Mouse (Mus musculus): Measurements from ENCODE around the gene Asb17.
A peak's percentile ranks its signal among the peaks of the same experiment; 100 is the strongest.

The Asb17 gene

DNA sequence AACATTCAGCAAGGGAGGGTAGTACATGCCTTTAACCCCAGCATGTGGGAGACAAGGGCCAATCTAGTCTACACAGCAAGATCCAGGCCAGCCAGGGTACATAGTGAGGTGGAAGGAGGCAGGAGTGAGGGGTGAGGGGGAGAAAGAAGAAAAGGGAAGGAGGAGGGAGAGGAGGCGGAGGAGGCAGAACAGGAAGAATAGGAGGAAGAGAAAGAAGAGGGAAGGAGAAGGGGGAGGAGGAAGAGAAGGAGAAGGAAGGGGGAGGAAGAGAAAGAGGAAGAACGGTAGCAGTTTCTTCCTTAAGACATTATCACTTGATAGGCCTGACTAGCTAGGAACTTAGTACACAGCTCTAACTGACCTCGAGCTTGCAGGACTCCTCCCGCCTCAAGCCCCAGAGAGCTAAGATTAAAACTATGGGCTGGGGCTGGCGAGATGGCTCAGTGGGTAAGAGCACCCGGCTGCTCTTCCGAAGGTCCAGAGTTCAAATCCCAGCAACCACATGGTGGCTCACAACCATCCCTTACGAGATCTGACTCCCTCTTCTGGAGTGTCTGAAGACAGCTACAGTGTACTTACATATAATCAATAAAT lies 45.3 kb downstream of the Asb17 start:
- no peaks in the 10 kb centered on the region for H3K36me3 ChIP-seq (ENCODE audit: insufficient read depth, low read length)
- H3K4me1 ChIP-seq (replicated peaks; ENCODE audit: low read depth, low read length) = no peaks in the 10 kb centered on the region
- no peak for TF ChIP-seq CTCF (conservative IDR thresholded peaks at IDR 0.05; ENCODE audit: low read length)
- TF ChIP-seq NANOG (IDR thresholded peaks at IDR 0.05; ENCODE audit: borderline replicate concordance, low read length) = no peak
- no peak for TF ChIP-seq POU5F1 (IDR thresholded peaks at IDR 0.05; ENCODE audit: borderline replicate concordance, low read length)
- no peaks in the 10 kb centered on the region for H3K9me3 ChIP-seq (ENCODE audit: low read length)
- H3K27me3 ChIP-seq (ENCODE audit: insufficient read depth, low read length) = no peaks in the 10 kb centered on the region
- no peak overlapping the region for H3K4me3 ChIP-seq (replicated peaks; ENCODE audit: low read length)

GRCm38 (mm10) chr3:153895454-153895853 lies 51.4 kb downstream of the Asb17 start:
- no peak for TF ChIP-seq CTCF (conservative IDR thresholded peaks at IDR 0.05; ENCODE audit: low read length)
- TF ChIP-seq NANOG (IDR thresholded peaks at IDR 0.05; ENCODE audit: borderline replicate concordance, low read length) = no peak
- TF ChIP-seq POU5F1 (IDR thresholded peaks at IDR 0.05; ENCODE audit: borderline replicate concordance, low read length) = no peak
- Histone ChIP-seq H3K9me3 (ENCODE audit: low read length) (no peaks in the 10 kb centered on the region), H3K36me3 (ENCODE audit: insufficient read depth, low read length) (no peaks in the 10 kb centered on the region), H3K4me1 (replicated peaks; ENCODE audit: low read depth, low read length) (peaks cover 10% of the 10 kb centered on the region), H3K4me3 (replicated peaks; ENCODE audit: low read length) (no peak overlapping the region), H3K27me3 (ENCODE audit: insufficient read depth, low read length) (no peaks in the 10 kb centered on the region)

DNA sequence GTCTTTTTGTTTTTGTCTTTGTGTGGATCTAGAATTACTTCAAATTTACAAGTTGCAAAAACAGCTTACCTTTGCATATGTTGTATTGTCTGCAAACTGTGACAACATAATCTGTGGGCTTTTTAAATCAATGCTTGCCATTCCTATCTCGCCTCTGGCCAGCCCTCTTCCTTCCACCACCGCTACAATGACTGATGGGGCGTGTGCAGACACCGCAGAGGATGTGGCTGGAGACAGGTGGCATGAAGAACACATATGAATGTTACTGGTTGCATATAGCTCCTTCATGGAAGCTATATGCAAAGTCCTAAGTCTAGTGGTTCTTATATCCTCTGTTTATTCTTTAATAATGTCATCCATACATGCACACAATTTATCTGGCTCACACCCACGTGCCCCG lies 53.2 kb downstream of the Asb17 start:
- H3K4me3 ChIP-seq (replicated peaks; ENCODE audit: low read length) = no peak overlapping the region
- no peaks in the 10 kb centered on the region for H3K27me3 ChIP-seq (ENCODE audit: insufficient read depth, low read length)
- H3K36me3 ChIP-seq (ENCODE audit: insufficient read depth, low read length) = 0 out of 2 replicates have a peak, but pooled peaks cover 3% of the 10 kb centered on the region
- TF ChIP-seq CTCF (conservative IDR thresholded peaks at IDR 0.05; ENCODE audit: low read length) (no peak), NANOG (IDR thresholded peaks at IDR 0.05; ENCODE audit: borderline replicate concordance, low read length) (no peak), POU5F1 (IDR thresholded peaks at IDR 0.05; ENCODE audit: borderline replicate concordance, low read length) (no peak)
- H3K4me1 ChIP-seq (replicated peaks; ENCODE audit: low read depth, low read length) = peaks cover 24% of the 10 kb centered on the region
- no peaks in the 10 kb centered on the region for H3K9me3 ChIP-seq (ENCODE audit: low read length)

- Histone ChIP-seq H3K36me3 (ENCODE audit: insufficient read depth, low read length) (peaks cover 19% of the 10 kb centered on the region), H3K4me1 (replicated peaks; ENCODE audit: low read depth, low read length) (peaks cover 43% of the 10 kb centered on the region), H3K9me3 (ENCODE audit: low read length) (no peaks in the 10 kb centered on the region), H3K27me3 (ENCODE audit: insufficient read depth, low read length) (no peaks in the 10 kb centered on the region), H3K4me3 (replicated peaks; ENCODE audit: low read length) (no peak overlapping the region)
- no peak for TF ChIP-seq CTCF (conservative IDR thresholded peaks at IDR 0.05; ENCODE audit: low read length)
- TF ChIP-seq NANOG (IDR thresholded peaks at IDR 0.05; ENCODE audit: borderline replicate concordance, low read length) = no peak
Measured at GRCm38 (mm10) chr3:153901904-153902303, 57.9 kb downstream of the Asb17 start.

GRCm38 (mm10) chr3:153902595-153902994 lies 58.6 kb downstream of the Asb17 start:
- Histone ChIP-seq H3K36me3 (ENCODE audit: insufficient read depth, low read length) (peaks cover 26% of the 10 kb centered on the region), H3K27me3 (ENCODE audit: insufficient read depth, low read length) (no peaks in the 10 kb centered on the region), H3K4me1 (replicated peaks; ENCODE audit: low read depth, low read length) (peaks cover 43% of the 10 kb centered on the region), H3K9me3 (ENCODE audit: low read length) (no peaks in the 10 kb centered on the region), H3K4me3 (replicated peaks; ENCODE audit: low read length) (no peak overlapping the region)
- TF ChIP-seq CTCF (conservative IDR thresholded peaks at IDR 0.05; ENCODE audit: low read length) = no peak
- no peak for TF ChIP-seq NANOG (IDR thresholded peaks at IDR 0.05; ENCODE audit: borderline replicate concordance, low read length)
- TF ChIP-seq POU5F1 (IDR thresholded peaks at IDR 0.05; ENCODE audit: borderline replicate concordance, low read length) = no peak

DNA sequence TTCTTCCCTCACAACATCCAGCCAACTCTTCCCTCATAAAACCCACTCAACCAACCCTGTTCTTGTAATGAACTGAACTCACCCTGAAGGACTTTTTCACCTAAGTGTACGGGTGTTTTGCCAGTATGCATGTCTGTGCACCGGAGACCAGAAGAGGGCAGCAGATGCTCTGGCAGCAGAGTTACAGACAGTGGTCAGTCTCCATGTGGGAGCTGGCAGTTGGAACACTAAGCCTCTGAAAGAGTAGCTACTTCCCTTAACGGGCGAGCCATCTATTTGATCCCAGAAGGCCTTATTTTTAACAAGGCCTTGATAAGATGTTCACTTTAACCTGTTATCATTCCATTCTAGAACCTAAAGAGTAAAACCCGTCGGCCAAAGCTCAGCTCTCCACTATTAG lies 60.6 kb downstream of the Asb17 start:
- no peaks in the 10 kb centered on the region for H3K27me3 ChIP-seq (ENCODE audit: insufficient read depth, low read length)

More for the DNA sequence above, 60.6 kb downstream of the Asb17 start:
- Histone ChIP-seq H3K4me1 (replicated peaks; ENCODE audit: low read depth, low read length) (peaks cover 59% of the 10 kb centered on the region), H3K4me3 (replicated peaks; ENCODE audit: low read length) (peak overlapping the region; percentile 83), H3K36me3 (ENCODE audit: insufficient read depth, low read length) (peaks cover 46% of the 10 kb centered on the region), H3K9me3 (ENCODE audit: low read length) (no peaks in the 10 kb centered on the region)
- no peak for TF ChIP-seq NANOG (IDR thresholded peaks at IDR 0.05; ENCODE audit: borderline replicate concordance, low read length)
- TF ChIP-seq POU5F1 (IDR thresholded peaks at IDR 0.05; ENCODE audit: borderline replicate concordance, low read length) = no peak
- peak; percentile 51 for TF ChIP-seq CTCF (conservative IDR thresholded peaks at IDR 0.05; ENCODE audit: low read length)

Measured in E14TG2a.4 (cell line).